Mouse (Mus musculus) urinary bladder, postnatal 36 days (tissue): ENCODE measurements around the gene Krt7.

Experiments
- DNase-seq, 2 experiments: peaks; one replicate each; pipeline ENCODE4 v3.0.0; 2022; ENCODE audit warnings: low spot score in 2 of 2, mixed read lengths in 1 of 2

Krt7 gene

GRCm38 (mm10) chr15:101410775-101411174 lies at the start of gene Krt7:
TSS of gene Krt7 (plus strand) at chr15:101411043.
- no peak for DNase-seq

DNA sequence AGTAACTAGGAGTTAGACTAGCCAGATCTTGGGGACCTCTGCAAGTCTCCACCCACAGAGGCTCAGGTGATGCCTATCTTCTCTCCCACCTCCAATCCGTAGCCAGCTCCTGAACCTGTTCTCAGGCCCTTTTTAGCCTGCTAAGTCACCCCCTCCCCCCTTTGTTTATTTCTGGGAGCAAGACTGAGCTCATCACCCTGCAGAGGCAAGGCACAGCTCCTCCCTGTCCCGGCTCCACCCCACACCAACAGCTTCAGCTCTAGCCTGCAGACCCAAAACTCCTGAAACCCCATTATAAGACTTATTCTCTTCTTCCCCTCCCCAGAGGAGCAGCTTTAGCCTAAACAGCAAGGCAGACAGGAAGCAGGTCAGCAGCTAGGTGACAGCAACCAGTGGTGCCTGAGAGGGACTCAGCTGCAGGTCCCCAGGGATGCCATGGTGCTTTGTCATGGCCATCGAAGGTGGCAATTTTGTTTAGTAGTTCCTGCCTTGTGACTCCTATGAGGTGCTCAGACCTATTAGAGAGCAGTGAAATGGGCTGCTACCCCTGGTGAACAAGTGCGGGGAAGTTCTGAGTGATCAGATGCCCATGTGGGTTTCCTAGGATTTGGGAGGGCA lies 48.3 kb upstream of the Krt7 start:
- no peak for DNase-seq

GRCm38 (mm10) chr15:101363933-101364332 lies 46.9 kb upstream of the Krt7 start:
- DNase-seq = no peak

DNA sequence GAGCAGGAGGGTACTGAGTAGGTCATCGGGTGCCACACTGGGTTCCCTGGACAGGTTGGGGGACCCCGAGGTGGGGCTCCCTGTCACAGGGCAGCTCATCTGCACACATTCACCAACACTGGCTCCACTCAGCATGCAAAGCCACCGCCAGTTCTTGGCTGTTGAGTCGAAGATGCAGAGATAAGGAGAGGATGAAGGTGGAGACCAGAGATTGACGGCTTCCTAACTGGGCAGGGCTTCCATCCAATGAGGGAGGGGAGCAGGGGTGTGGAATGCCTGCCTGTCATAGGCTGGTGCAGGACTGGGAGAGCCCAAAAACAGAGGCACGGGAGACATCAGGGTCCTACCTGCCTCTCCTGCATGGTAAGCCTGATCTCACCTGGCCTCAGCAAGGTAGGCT lies 46.4 kb upstream of the Krt7 start:
- DNase-seq = no peak

DNA sequence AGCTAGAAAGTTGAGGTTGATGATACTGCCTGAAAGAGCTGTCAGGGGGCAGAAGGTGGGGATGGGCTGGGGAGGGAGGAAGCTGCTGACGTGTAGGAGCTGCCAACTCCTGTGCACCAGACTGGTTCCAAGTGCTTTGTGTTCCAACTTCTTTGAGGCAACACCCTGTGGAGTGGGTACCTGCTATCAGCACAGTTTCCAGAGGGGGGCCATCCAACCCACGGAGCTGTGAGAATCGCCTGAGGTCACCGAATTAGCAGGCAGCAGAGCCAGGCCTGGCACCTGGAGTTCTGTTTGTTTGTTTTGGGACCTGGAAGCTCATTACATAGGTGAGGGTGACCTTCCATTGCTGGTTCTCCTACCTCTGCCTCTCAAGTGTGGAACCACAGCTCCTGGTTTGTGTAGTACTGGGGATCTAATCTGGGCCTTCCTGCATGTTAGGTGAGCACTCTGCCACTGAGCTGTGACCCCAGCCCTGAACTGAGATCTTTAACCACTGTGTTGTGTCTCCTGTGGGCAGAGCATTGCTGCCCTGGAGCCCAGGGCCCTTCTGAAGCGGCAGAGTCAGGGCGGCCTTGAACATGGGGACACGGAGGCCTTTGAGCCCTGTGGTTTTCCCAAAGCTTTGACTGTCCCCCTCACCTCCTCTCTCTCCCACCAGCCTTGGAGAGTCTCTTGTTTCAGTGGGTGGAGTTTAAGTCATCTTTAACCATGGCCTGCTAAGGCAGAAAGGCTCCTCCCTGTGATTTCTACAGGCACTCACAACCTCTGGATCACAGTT lies 45.8 kb upstream of the Krt7 start:
- DNase-seq = no peak

DNA sequence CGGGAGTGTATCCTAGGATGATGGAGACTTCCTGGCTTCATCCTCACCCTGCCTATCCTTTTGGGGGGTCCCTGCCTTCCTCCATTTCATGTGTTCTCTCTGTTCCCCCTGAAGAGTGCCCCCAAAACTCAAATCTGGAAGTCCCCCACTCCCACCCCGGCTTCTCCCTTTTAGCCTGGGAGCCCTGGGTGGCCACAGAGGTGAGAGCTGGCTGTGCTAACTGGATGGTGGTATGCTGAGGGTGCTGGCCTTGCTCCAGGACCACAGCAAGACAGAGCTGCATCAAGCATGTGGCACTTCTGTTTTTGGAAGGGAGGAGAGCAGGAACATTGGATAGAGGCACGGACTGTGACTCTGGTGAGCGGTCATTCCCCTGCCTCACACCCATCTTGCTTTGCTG lies 45.1 kb upstream of the Krt7 start:
- no peak for DNase-seq

DNA sequence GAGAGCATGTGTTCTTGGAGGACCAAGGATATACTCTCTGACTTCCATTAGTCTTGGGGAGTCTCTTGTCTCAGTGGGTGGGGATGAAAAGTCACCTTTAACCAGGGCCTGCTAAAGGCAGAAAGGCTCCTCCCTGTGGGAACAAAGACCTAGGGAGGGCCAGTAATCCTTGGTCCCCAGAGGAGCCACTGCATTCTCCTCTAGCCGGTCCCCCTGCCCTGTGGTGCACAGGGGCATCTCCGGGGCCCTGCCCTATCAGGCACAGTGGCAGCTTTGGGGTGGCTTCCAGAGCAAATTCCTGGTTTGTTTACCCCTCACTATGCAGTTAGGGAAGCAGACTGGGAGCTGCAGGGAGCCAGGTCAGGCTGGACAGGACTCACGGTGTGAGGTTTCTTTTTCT lies 44.4 kb upstream of the Krt7 start:
- DNase-seq = no peak

- DNase-seq = no peak
These were observed 43.9 kb upstream of the Krt7 start for GRCm38 (mm10) chr15:101366926-101367325.

- DNase-seq = no peak
These were observed 43.3 kb upstream of the Krt7 start for GRCm38 (mm10) chr15:101367497-101367896.

DNA sequence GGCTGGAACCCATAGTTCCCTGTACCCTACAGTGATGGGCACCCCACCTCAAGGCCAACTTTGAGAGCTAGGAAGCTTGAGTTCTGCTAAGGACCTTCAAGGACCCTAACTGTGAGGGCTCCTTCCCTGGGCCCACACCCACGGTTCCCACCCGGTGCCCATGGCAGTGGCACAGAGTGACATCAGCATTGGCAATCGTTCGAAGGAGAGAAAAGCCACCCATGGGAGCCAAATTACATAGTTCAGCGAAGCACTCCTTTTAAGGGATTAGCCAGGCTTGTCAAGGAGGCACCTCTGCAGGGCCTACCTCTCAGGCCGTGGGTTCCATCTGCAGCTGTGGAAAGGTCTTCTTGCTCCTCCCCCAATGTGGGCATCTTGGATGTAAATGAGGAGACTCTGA lies 42.8 kb upstream of the Krt7 start:
- DNase-seq = no peak

DNA sequence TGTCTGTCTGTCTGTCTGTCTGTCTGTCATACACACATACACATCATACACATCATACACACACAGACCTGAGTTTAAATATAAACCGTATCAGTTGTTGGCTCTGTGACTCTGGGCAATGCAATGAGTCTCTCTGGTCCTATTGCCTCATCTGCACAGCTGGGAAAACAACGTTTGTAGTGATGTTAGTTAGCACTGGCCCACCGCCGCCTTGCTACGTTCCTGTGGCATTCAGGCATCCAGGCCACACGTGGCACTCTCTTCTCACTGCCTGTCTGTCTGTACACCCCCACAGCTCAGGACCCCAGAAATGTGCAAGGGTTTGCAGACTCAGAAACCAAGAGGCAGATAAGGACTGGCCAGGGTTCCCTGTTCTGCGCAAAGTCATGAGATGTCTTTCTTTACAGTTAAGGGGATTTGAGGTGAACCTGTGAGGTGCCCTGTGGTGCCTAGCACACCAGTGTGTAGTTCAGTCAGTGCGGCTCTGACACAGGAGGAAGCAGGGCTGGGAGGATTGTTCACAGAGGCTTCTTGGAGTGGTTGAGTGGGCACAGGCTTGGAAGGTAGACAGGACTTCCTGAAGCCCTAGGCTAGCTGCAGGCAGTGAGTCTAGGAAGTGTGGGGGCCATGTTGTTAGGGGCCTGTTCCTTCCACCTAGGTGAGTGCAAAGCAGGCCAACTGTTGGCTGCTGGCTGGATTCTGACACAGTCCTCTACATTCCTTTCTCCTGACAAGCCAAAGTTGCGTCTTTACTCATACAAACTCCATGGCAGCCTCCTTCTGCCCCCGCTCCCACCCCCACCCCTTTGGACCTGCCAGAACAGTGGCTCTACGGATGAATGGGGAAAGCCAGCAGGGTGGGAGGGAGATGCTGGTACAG lies 42.1 kb upstream of the Krt7 start:
- no peak for DNase-seq

DNA sequence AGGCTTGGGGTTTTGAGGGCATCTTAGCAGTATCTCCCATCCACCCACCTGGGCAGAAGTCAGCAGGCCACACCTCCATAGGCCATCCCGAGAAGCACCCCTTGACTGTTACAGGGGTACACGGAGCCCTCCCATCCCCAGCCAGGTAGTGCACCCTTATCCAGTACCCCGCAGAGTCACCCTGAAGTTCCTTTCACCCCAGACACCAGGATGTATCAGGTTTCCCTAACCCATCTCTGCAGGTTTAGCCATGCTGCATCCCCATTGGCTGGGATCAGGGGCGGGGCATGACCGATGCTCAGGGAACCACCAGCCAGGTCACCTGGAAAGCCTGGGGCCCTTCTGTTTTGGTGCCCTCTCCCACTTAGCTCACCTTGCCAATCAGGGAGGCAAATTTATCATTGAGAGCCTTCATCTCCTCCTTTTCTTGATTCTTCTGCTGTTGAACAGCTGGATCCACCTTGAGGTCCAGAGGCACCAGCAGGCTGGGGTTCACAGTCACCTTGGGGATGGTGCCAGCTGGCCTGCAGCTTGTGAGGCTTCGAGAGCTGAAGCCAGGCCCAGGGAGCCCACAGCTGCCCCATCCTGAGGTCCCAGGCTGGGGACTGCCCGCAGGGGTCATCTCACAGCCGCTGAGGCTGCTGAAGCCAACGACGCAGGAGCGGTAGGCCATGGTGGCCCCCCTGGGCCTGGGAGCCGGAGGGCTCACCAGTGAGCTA lies 41.3 kb upstream of the Krt7 start:
- no peak for DNase-seq

DNA sequence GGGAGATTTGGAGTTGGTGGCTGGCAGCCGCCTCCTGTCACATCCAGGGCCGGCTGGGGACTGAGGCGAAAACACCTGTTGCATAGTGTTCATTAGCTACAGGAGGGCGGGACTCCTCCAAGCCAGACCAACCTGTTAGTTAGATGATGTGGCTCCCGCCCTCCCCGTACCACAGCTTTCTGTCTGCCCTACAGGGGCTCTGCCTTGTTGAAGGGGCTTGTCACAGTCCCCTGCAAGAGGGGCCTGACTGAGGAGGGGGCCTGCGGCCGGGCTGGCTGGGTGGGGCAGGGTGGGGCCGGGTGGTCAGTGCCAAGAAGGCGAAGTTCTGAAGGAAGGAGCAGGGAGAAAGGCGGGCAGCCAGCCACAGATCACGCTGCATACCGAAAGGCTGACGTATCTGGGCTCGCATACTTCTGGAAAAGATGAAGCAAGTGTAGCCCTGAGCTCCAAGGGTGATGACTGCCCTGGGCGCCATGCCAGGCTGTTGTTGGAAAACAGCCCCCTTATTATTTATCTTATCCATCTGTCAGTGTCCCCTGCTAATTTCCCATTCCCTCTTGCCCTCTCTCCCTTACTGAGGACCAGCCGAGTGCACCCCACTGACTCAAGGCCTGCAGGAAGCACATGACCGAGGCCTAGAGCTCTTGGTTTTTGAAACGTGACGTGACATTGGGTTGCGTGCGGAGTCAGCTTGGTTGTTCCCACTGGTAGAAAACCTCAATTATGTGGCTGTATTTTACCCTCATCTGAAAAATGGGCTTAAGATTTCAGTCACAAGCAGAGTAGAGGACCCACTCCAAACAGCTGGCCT lies 40.5 kb upstream of the Krt7 start, which contains the start of gene Krt80:
Krt80 (minus strand) TSS at position 62 of the 811 bp plus-strand sequence.
- peak; percentile 75 to 87 for DNase-seq

DNA sequence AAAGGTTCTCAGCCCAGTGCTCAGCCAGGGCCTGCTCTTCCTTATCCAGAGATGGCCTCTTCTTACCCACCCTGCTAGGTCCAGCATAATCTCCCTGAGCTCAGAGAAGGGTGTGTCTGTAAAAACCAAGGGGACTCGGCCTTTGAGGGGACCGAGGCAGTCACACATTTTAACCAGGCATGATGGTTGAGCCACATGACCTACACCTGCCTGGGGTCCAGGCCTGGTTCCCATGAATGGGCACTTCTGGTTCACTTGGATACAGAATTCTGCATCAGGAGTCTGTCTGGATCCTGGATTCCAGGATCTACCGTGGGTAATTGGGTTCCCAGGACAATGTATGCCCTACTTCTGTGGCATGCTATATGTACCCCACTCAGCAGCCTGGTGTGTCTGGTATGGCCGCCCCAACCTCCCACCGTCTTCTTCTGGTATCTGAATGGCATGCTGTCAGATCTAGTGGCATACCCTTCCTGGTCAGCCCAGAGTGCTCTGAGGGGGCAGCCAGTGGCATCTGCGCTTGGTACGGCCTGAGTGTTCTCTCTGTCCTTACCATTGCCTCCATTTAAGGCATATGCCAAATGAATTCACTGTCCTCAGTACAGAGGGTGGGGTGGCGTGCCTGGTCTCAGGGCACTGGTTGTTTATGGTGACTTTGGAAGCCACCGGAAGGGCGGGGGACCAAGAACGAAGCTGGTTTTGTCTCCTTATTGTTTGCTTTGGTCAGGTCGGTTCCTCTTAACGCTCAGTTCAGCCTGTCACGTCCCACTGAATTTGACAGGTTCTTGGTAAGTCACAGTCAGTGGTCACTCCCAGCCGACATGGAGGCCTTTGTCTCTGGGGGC lies 39.5 kb upstream of the Krt7 start:
- no peak for DNase-seq

- DNase-seq = no peak
These were observed 38.5 kb upstream of the Krt7 start for GRCm38 (mm10) chr15:101372131-101372977.

- no peak for DNase-seq
These were observed 37.5 kb upstream of the Krt7 start for GRCm38 (mm10) chr15:101373286-101373898.

- peak in 1 of 2 experiments; percentile 81 for DNase-seq
These were observed 36.0 kb upstream of the Krt7 start for GRCm38 (mm10) chr15:101374879-101375278.

GRCm38 (mm10) chr15:101375956-101376775 lies 34.7 kb upstream of the Krt7 start:
- DNase-seq = no peak
